Mouse (Mus musculus) c-Kit-positive CD71-positive TER-119-positive erythroid progenitor cells, embryonic 14.5 days (primary cell): Measurements from ENCODE around the gene Fam234a.

ENCODE experiments used
- DNase-seq: peaks from one replicate; pipeline ENCODE4 v3.0.0-alpha.2; 2013; ENCODE audit warnings: low spot score

Fam234a gene

GRCm38 (mm10) chr17:26168039-26168438, 76.0 kb downstream of the Fam234a start:
- DNase-seq = no peak

DNA sequence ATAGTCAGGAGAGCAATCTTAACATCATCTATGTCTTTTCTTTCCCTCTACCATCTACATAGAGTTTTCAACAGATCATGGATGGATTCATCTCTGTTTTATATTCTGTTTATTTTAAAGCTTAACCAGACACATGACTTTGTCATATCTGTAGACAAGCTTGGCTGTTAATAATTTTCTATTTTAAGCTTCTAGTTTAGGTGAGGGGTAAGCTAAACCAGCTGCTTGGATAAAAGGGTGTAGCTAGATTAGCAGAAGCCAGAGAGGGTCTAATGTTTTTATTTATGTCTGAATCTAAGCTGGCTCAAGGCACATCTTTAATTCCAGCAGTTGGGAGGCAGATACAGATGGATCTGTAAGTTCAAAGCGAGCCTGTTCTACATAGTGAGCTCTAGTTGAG, 81.3 kb downstream of the Fam234a start:
- no peak for DNase-seq
